Mouse (Mus musculus): ENCODE measurements around the gene Snx22.

GRCm38 (mm10) chr9:66068971-66069391, 538 bp downstream of the Snx22 start:
- TF ChIP-seq CTCF (conservative IDR thresholded peaks at IDR 0.05; ENCODE audit: insufficient read depth, insufficient read length, low read depth, low read length) = no peak
- TF ChIP-seq POLR2A (IDR thresholded peaks at IDR 0.05; ENCODE audit: low read depth, low read length) = no peak

Measured in kidney, adult 2 months (tissue).